In genomic region chr5:96641297-96641696, GRCm38 (mm10) we compare ENCODE assay signal across 18 mouse cellular contexts.
DNase-seq lines count a peak whose midpoint lies in the region; ATAC-seq lines count a peak whose summit lies in the region.
"Had no signal": no experiment of that assay in that cellular context is flagged by ENCODE, and none has a peak within 500 bp of the region (broad histone marks: within the 10 kb centered on the region; RNA-seq: fewer than 3 reads in every experiment).

No protein-coding gene starts in this region.

- peak; percentile 95 for ATAC-seq in frontal cortex, adult (ENCODE audit: low TSS enrichment)
- ATAC-seq: activated CD4-positive, CD25-positive, alpha-beta regulatory T cell, adult 4 months; CD4-positive, CD25-positive, alpha-beta regulatory T cell, adult 4 months; Patski had no signal

- DNase-seq in frontal cortex, postnatal 10 days (ENCODE audit: low spot score in 2 of 2), result no peak
- DNase-seq in brain, adult 2 months (ENCODE audit: low read depth, low spot score), result peak; percentile 51
- DNase-seq in lung, postnatal 36 days, result no peak
- DNase-seq: adrenal gland, adult 2 months; adrenal gland, adult 8-10 months; adrenal gland, postnatal 10 days; adrenal gland, postnatal 14 days; adrenal gland, postnatal 25 days; adrenal gland, postnatal 36 days; B cell, adult 2 months; cerebellum, adult 11 months; cerebellum, adult 11-12 months; cerebellum, adult 18-20 months; cerebellum, adult 2 months had no signal
